Mouse (Mus musculus) lung, postnatal 10 days (tissue): ENCODE results near the gene Tiam1.

Experiments
- DNase-seq: peaks from one replicate; pipeline ENCODE4 v3.0.0; 2021

The Tiam1 gene

GRCm38 (mm10) chr16:90044004-90044754 is 99.4 kb downstream of the Tiam1 start:
- no peak for DNase-seq

- no peak for DNase-seq
These were observed 100.7 kb downstream of the Tiam1 start for GRCm38 (mm10) chr16:90042874-90043273.

GRCm38 (mm10) chr16:90042386-90042785 is 101.2 kb downstream of the Tiam1 start:
- no peak for DNase-seq

GRCm38 (mm10) chr16:90040771-90041364 is 102.7 kb downstream of the Tiam1 start:
- peak; percentile 38 for DNase-seq

- DNase-seq = no peak
These were observed 107.9 kb downstream of the Tiam1 start for GRCm38 (mm10) chr16:90035595-90036110.

GRCm38 (mm10) chr16:90030355-90030754 is 113.2 kb downstream of the Tiam1 start:
- no peak for DNase-seq

- no peak for DNase-seq
These were observed 115.7 kb downstream of the Tiam1 start for GRCm38 (mm10) chr16:90027886-90028285.

- DNase-seq = no peak
These were observed 117.9 kb downstream of the Tiam1 start for GRCm38 (mm10) chr16:90025526-90026172.

- DNase-seq = no peak
These were observed 119.9 kb downstream of the Tiam1 start for GRCm38 (mm10) chr16:90023665-90024010.

- no peak for DNase-seq
These were observed 120.5 kb downstream of the Tiam1 start for GRCm38 (mm10) chr16:90022932-90023664.

GRCm38 (mm10) chr16:90016046-90016445 is 127.5 kb downstream of the Tiam1 start:
- no peak for DNase-seq

GRCm38 (mm10) chr16:90014596-90014995 is 129.0 kb downstream of the Tiam1 start:
- peak; percentile 61 for DNase-seq

- DNase-seq = peak; percentile 42
These were observed 131.9 kb downstream of the Tiam1 start for GRCm38 (mm10) chr16:90011521-90012181.

GRCm38 (mm10) chr16:90008504-90008903 is 135.1 kb downstream of the Tiam1 start:
- DNase-seq = no peak

GRCm38 (mm10) chr16:90007391-90007977 is 136.1 kb downstream of the Tiam1 start:
- DNase-seq = no peak

- DNase-seq = no peak
These were observed 140.0 kb downstream of the Tiam1 start for GRCm38 (mm10) chr16:90003556-90003955.

GRCm38 (mm10) chr16:89995155-89995554 is 148.4 kb downstream of the Tiam1 start:
- DNase-seq = no peak

GRCm38 (mm10) chr16:89993991-89994825 is 149.4 kb downstream of the Tiam1 start:
- DNase-seq = no peak

GRCm38 (mm10) chr16:89993506-89993905 is 150.1 kb downstream of the Tiam1 start:
- DNase-seq = no peak

GRCm38 (mm10) chr16:89991701-89992152 is 151.8 kb downstream of the Tiam1 start:
- DNase-seq = peak; percentile 45

- DNase-seq = no peak
These were observed 153.1 kb downstream of the Tiam1 start for GRCm38 (mm10) chr16:89990288-89990955.
